Mouse (Mus musculus): ENCODE results near the gene Slc46a2. TPM values are rescaled to one million over a fixed set of nuclear protein-coding genes. Genes with fewer than 3 reads are reported as not detected.

Gene Slc46a2
- polyA plus RNA-seq, 1 experiment from 2014 or later: 0.84 TPM

GRCm38 (mm10) chr4:59894977-59895575, 19.8 kb downstream of the Slc46a2 start:
- peaks cover 34% of the 10 kb centered on the region for H3K36me3 ChIP-seq (ENCODE audit: control insufficient read depth, insufficient read depth, low read length)
- H3K4me1 ChIP-seq (ENCODE audit: control insufficient read depth, insufficient read depth, low read length): no peaks in the 10 kb centered on the region
- no peak overlapping the region for H3K9ac ChIP-seq (ENCODE audit: low read depth, low read length)
- no peak overlapping the region for H3K4me3 ChIP-seq (ENCODE audit: low read depth, low read length)
- DNase-seq (ENCODE audit: low spot score) (no peak), ATAC-seq (ENCODE audit: low read depth) (no peak)
- no peaks in the 10 kb centered on the region for H3K27me3 ChIP-seq (replicated peaks; ENCODE audit: control insufficient read depth, insufficient read depth, low read length)
- 89% methylated on average over 2 of the region's 3 CpGs for WGBS
- H3K4me2 ChIP-seq (ENCODE audit: low read depth, low read length): no peak overlapping the region
- H3K27ac ChIP-seq (replicated peaks; ENCODE audit: low read depth, low read length): no peak overlapping the region
- H3K9me3 ChIP-seq (ENCODE audit: control insufficient read depth, low read length): no peaks in the 10 kb centered on the region

GRCm38 (mm10) chr4:59894415-59894814, 20.4 kb downstream of the Slc46a2 start:
- no peaks in the 10 kb centered on the region for H3K9me3 ChIP-seq (ENCODE audit: control insufficient read depth, low read length)
- peaks cover 32% of the 10 kb centered on the region for H3K36me3 ChIP-seq (ENCODE audit: control insufficient read depth, insufficient read depth, low read length)
- H3K27ac ChIP-seq (replicated peaks; ENCODE audit: low read depth, low read length): no peak overlapping the region
- DNase-seq (ENCODE audit: low spot score) (no peak), ATAC-seq (ENCODE audit: low read depth) (no peak)
- H3K4me1 ChIP-seq (ENCODE audit: control insufficient read depth, insufficient read depth, low read length): no peaks in the 10 kb centered on the region
- H3K4me2 ChIP-seq (ENCODE audit: low read depth, low read length): no peak overlapping the region
- WGBS: 92% methylated on average over 8 of the region's 8 CpGs
- H3K9ac ChIP-seq (ENCODE audit: low read depth, low read length): no peak overlapping the region
- H3K27me3 ChIP-seq (replicated peaks; ENCODE audit: control insufficient read depth, insufficient read depth, low read length): no peaks in the 10 kb centered on the region
- H3K4me3 ChIP-seq (ENCODE audit: low read depth, low read length): no peak overlapping the region

GRCm38 (mm10) chr4:59892731-59893130, 22.1 kb downstream of the Slc46a2 start:
- WGBS: 92% methylated on average over 5 of the region's 5 CpGs
- no peak overlapping the region for H3K27ac ChIP-seq (replicated peaks; ENCODE audit: low read depth, low read length)
- H3K4me1 ChIP-seq (ENCODE audit: control insufficient read depth, insufficient read depth, low read length): no peaks in the 10 kb centered on the region
- no peak overlapping the region for H3K4me2 ChIP-seq (ENCODE audit: low read depth, low read length)
- H3K9me3 ChIP-seq (ENCODE audit: control insufficient read depth, low read length): no peaks in the 10 kb centered on the region
- no peak overlapping the region for H3K4me3 ChIP-seq (ENCODE audit: low read depth, low read length)
- ATAC-seq (ENCODE audit: low read depth): peak; percentile 17; the same call in 1 of the 2 replicates
- H3K27me3 ChIP-seq (replicated peaks; ENCODE audit: control insufficient read depth, insufficient read depth, low read length): no peaks in the 10 kb centered on the region
- H3K36me3 ChIP-seq (ENCODE audit: control insufficient read depth, insufficient read depth, low read length): peaks cover 21% of the 10 kb centered on the region
- DNase-seq (ENCODE audit: low spot score): no peak
- H3K9ac ChIP-seq (ENCODE audit: low read depth, low read length): no peak overlapping the region

GRCm38 (mm10) chr4:59891723-59892416, 23.0 kb downstream of the Slc46a2 start:
- WGBS: 75% methylated on average over 10 of the region's 10 CpGs
- Histone ChIP-seq H3K4me3 (ENCODE audit: low read depth, low read length) (no peak overlapping the region), H3K27me3 (replicated peaks; ENCODE audit: control insufficient read depth, insufficient read depth, low read length) (no peaks in the 10 kb centered on the region), H3K27ac (replicated peaks; ENCODE audit: low read depth, low read length) (no peak overlapping the region), H3K36me3 (ENCODE audit: control insufficient read depth, insufficient read depth, low read length) (peaks cover 21% of the 10 kb centered on the region), H3K9me3 (ENCODE audit: control insufficient read depth, low read length) (no peaks in the 10 kb centered on the region), H3K4me1 (ENCODE audit: control insufficient read depth, insufficient read depth, low read length) (no peaks in the 10 kb centered on the region), H3K9ac (ENCODE audit: low read depth, low read length) (no peak overlapping the region), H3K4me2 (ENCODE audit: low read depth, low read length) (no peak overlapping the region)
- DNase-seq (ENCODE audit: low spot score): no peak
- no peak; the same call in 1 of the 2 replicates for ATAC-seq (ENCODE audit: low read depth)

GRCm38 (mm10) chr4:59890086-59890600, 24.7 kb downstream of the Slc46a2 start:
- ATAC-seq (ENCODE audit: low read depth): no peak
- no peak overlapping the region for H3K9ac ChIP-seq (ENCODE audit: low read depth, low read length)
- H3K27me3 ChIP-seq (replicated peaks; ENCODE audit: control insufficient read depth, insufficient read depth, low read length): no peaks in the 10 kb centered on the region
- no peaks in the 10 kb centered on the region for H3K4me1 ChIP-seq (ENCODE audit: control insufficient read depth, insufficient read depth, low read length)
- H3K27ac ChIP-seq (replicated peaks; ENCODE audit: low read depth, low read length): no peak overlapping the region
- no peak for DNase-seq (ENCODE audit: low spot score)
- WGBS: 85% methylated on average over 6 of the region's 6 CpGs
- H3K4me2 ChIP-seq (ENCODE audit: low read depth, low read length): no peak overlapping the region
- H3K36me3 ChIP-seq (ENCODE audit: control insufficient read depth, insufficient read depth, low read length): peaks cover 24% of the 10 kb centered on the region
- H3K4me3 ChIP-seq (ENCODE audit: low read depth, low read length): no peak overlapping the region
- H3K9me3 ChIP-seq (ENCODE audit: control insufficient read depth, low read length): no peaks in the 10 kb centered on the region

GRCm38 (mm10) chr4:59888014-59888413, 26.8 kb downstream of the Slc46a2 start:
- no peaks in the 10 kb centered on the region for H3K4me1 ChIP-seq (ENCODE audit: control insufficient read depth, insufficient read depth, low read length)
- no peak for DNase-seq (ENCODE audit: low spot score)
- no peak overlapping the region for H3K4me2 ChIP-seq (ENCODE audit: low read depth, low read length)
- no peak overlapping the region for H3K27ac ChIP-seq (replicated peaks; ENCODE audit: low read depth, low read length)
- no peaks in the 10 kb centered on the region for H3K27me3 ChIP-seq (replicated peaks; ENCODE audit: control insufficient read depth, insufficient read depth, low read length)
- peaks cover 22% of the 10 kb centered on the region for H3K36me3 ChIP-seq (ENCODE audit: control insufficient read depth, insufficient read depth, low read length)
- 69% methylated on average over 5 of the region's 5 CpGs for WGBS
- H3K4me3 ChIP-seq (ENCODE audit: low read depth, low read length): no peak overlapping the region
- no peaks in the 10 kb centered on the region for H3K9me3 ChIP-seq (ENCODE audit: control insufficient read depth, low read length)
- no peak for ATAC-seq (ENCODE audit: low read depth)
- H3K9ac ChIP-seq (ENCODE audit: low read depth, low read length): no peak overlapping the region

- no peak overlapping the region for H3K4me2 ChIP-seq (ENCODE audit: low read depth, low read length)
- 94% methylated on average over 5 of the region's 5 CpGs for WGBS
- no peak overlapping the region for H3K4me3 ChIP-seq (ENCODE audit: low read depth, low read length)
- DNase-seq (ENCODE audit: low spot score) (no peak), ATAC-seq (ENCODE audit: low read depth) (no peak)
- no peak overlapping the region for H3K27ac ChIP-seq (replicated peaks; ENCODE audit: low read depth, low read length)
- no peaks in the 10 kb centered on the region for H3K27me3 ChIP-seq (replicated peaks; ENCODE audit: control insufficient read depth, insufficient read depth, low read length)
- H3K36me3 ChIP-seq (ENCODE audit: control insufficient read depth, insufficient read depth, low read length): peaks cover 31% of the 10 kb centered on the region
- no peaks in the 10 kb centered on the region for H3K4me1 ChIP-seq (ENCODE audit: control insufficient read depth, insufficient read depth, low read length)
- H3K9me3 ChIP-seq (ENCODE audit: control insufficient read depth, low read length): no peaks in the 10 kb centered on the region
- no peak overlapping the region for H3K9ac ChIP-seq (ENCODE audit: low read depth, low read length)
Measured at GRCm38 (mm10) chr4:59887011-59887410, 27.8 kb downstream of the Slc46a2 start.

- no peaks in the 10 kb centered on the region for H3K27me3 ChIP-seq (replicated peaks; ENCODE audit: control insufficient read depth, insufficient read depth, low read length)
- H3K27ac ChIP-seq (replicated peaks; ENCODE audit: low read depth, low read length): no peak overlapping the region
- no peak overlapping the region for H3K4me2 ChIP-seq (ENCODE audit: low read depth, low read length)
- H3K36me3 ChIP-seq (ENCODE audit: control insufficient read depth, insufficient read depth, low read length): peaks cover 34% of the 10 kb centered on the region
- H3K4me3 ChIP-seq (ENCODE audit: low read depth, low read length): no peak overlapping the region
- no peak overlapping the region for H3K9ac ChIP-seq (ENCODE audit: low read depth, low read length)
- H3K9me3 ChIP-seq (ENCODE audit: control insufficient read depth, low read length): no peaks in the 10 kb centered on the region
- H3K4me1 ChIP-seq (ENCODE audit: control insufficient read depth, insufficient read depth, low read length): no peaks in the 10 kb centered on the region
- WGBS: 86% methylated on average over 6 of the region's 6 CpGs
- ATAC-seq (ENCODE audit: low read depth): no peak
- no peak for DNase-seq (ENCODE audit: low spot score)
Measured at GRCm38 (mm10) chr4:59886281-59886680, 28.6 kb downstream of the Slc46a2 start.
